Mouse (Mus musculus): ENCODE measurements around the gene Shld2. TPM values are rescaled to one million over a fixed set of nuclear protein-coding genes. Genes with fewer than 3 reads are reported as not detected.
A peak's percentile ranks its signal among the peaks of the same experiment; 100 is the strongest.

The Shld2 gene
- polyA plus RNA-seq (2015; fragmentation: Nextera tagmentation; extraction: Ambion mirVana): 9.9 and 10.2 TPM in 2 replicates

- under 1% methylated on average over 58 of the region's 100 CpGs for WGBS
- no peaks in the 10 kb centered on the region for H3K36me3 ChIP-seq (ENCODE audit: poor library complexity, severe bottlenecking)
- H3K4me1 ChIP-seq: peaks cover 32% of the 10 kb centered on the region
- peak within 1 kb of the TSS; percentile 97 for H3K9ac ChIP-seq
- H3K4me3 ChIP-seq: peak within 1 kb of the TSS; percentile 93
- peak within 1 kb of the TSS; percentile 82 for H3K4me2 ChIP-seq
- no peaks in the 10 kb centered on the region for H3K27me3 ChIP-seq
- ATAC-seq: peak; percentile 95
- peak within 1 kb of the TSS; percentile 92 for H3K27ac ChIP-seq
- H3K9me3 ChIP-seq (replicated peaks): no peaks in the 10 kb centered on the region
Measured at GRCm38 (mm10) chr14:34310234-34310965, at the start of gene Shld2, which contains the start of gene Glud1. TSS of gene Shld2 (minus strand) at chr14:34310493. TSS of gene Glud1 (plus strand) at chr14:34310727.

- Histone ChIP-seq H3K4me1 (peaks cover 15% of the 10 kb centered on the region), H3K9ac (no peak overlapping the region), H3K4me3 (no peak overlapping the region), H3K27ac (no peak overlapping the region), H3K27me3 (peaks cover 5% of the 10 kb centered on the region; the same call in 1 of the 2 replicates), H3K4me2 (no peak overlapping the region), H3K9me3 (replicated peaks) (no peaks in the 10 kb centered on the region), H3K36me3 (ENCODE audit: poor library complexity, severe bottlenecking) (no peaks in the 10 kb centered on the region)
- WGBS: 30% methylated on average over 5 of the region's 5 CpGs
- no peak for ATAC-seq
Measured at GRCm38 (mm10) chr14:34359676-34360244, 49.5 kb upstream of the Shld2 start.

- no peaks in the 10 kb centered on the region for H3K9me3 ChIP-seq (replicated peaks)
- peaks cover 3% of the 10 kb centered on the region; the same call in 1 of the 2 replicates for H3K27me3 ChIP-seq
- no peaks in the 10 kb centered on the region for H3K36me3 ChIP-seq (ENCODE audit: poor library complexity, severe bottlenecking)
- no peak overlapping the region for H3K4me3 ChIP-seq
- H3K4me1 ChIP-seq: no peaks in the 10 kb centered on the region
- H3K9ac ChIP-seq: no peak overlapping the region
- WGBS: 84% methylated on average over 7 of the region's 7 CpGs
- H3K27ac ChIP-seq: no peak overlapping the region
- H3K4me2 ChIP-seq: no peak overlapping the region
- ATAC-seq: no peak
Measured at GRCm38 (mm10) chr14:34357671-34358455, 47.6 kb upstream of the Shld2 start.

- H3K27ac ChIP-seq: no peak within 1 kb of the TSS
- 85% methylated on average over 6 of the region's 6 CpGs for WGBS
- H3K4me1 ChIP-seq: no peaks in the 10 kb centered on the region
- no peak within 1 kb of the TSS for H3K9ac ChIP-seq
- no peaks in the 10 kb centered on the region for H3K27me3 ChIP-seq
- no peak within 1 kb of the TSS for H3K4me3 ChIP-seq
- no peak for ATAC-seq
- no peaks in the 10 kb centered on the region for H3K9me3 ChIP-seq (replicated peaks)
- no peaks in the 10 kb centered on the region for H3K36me3 ChIP-seq (ENCODE audit: poor library complexity, severe bottlenecking)
- no peak within 1 kb of the TSS for H3K4me2 ChIP-seq
Measured at GRCm38 (mm10) chr14:34355301-34355700, 45.0 kb upstream of the Shld2 start, which contains the start of gene Fam25c. TSS of gene Fam25c (minus strand) at chr14:34355433.

DNA sequence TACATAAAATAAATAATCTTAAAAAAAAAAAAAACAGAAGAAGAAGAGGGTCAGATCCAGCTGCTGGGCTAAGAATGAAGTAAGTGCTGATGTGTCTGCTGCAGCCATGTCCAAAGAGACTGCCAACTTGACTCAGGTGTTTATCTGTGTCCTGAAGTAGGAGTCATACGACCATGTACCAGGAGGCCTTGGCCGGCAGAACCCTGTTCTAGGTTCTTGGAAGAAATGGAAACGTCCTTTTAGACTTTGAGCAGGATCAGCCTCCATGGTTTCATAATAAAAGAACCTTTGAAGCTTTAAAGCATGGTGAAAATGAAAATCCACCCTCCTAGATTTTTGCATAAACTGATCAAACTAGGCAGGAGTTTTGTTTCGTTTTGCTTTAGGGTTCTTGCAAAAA lies 44.2 kb upstream of the Shld2 start:
- Histone ChIP-seq H3K4me1 (no peaks in the 10 kb centered on the region), H3K27ac (no peak overlapping the region), H3K9ac (no peak overlapping the region), H3K4me3 (no peak overlapping the region), H3K4me2 (no peak overlapping the region), H3K27me3 (no peaks in the 10 kb centered on the region), H3K36me3 (ENCODE audit: poor library complexity, severe bottlenecking) (no peaks in the 10 kb centered on the region), H3K9me3 (replicated peaks) (no peaks in the 10 kb centered on the region)
- 81% methylated on average over 4 of the region's 4 CpGs for WGBS
- no peak for ATAC-seq

DNA sequence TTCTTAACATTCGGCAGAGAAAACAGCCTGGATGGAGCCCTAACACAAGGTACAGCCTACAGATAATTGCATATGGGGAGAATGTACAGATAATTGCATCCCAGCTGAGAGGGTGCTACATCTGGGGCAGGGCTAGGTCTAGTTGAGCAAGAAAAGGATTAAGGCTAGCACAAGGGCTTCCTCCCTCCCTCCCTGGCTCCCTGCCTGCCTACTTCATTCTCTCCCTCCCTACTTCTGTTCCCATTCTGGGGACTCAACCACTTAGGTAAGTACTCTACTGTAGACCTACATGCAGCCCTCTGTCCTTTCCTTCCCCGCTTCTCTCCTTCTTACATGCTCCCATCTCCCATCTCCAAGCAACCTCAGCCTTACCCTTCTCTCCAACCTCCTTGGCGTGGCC lies 43.0 kb upstream of the Shld2 start:
- no peak for ATAC-seq

DNA sequence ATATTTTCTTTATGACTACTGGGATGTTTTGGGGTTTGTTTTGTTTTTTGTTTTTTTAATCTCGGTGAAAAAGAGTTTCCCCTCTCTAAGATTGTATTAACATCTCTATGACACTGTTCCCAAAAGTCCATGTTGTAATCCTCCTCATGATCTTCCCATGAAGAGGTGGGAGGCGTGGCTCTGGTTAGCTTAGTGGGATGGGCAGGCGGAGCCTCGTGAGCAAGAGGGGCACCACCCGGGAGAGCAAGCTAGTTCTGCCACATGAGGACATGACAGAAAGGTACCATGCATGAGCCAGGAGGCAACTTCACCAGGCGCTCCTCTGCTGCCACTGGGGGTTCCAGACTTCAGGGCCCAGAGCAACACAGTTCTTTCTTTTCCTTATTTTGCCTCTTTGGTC lies 42.2 kb upstream of the Shld2 start:
- 69% methylated on average over 6 of the region's 6 CpGs for WGBS
- H3K4me3 ChIP-seq: no peak overlapping the region
- H3K27me3 ChIP-seq: no peaks in the 10 kb centered on the region
- no peak overlapping the region for H3K4me2 ChIP-seq
- H3K9me3 ChIP-seq (replicated peaks): no peaks in the 10 kb centered on the region
- no peak overlapping the region for H3K9ac ChIP-seq
- ATAC-seq: no peak
- no peaks in the 10 kb centered on the region for H3K36me3 ChIP-seq (ENCODE audit: poor library complexity, severe bottlenecking)
- H3K4me1 ChIP-seq: no peaks in the 10 kb centered on the region
- H3K27ac ChIP-seq: no peak overlapping the region

More for the DNA sequence above, 43.0 kb upstream of the Shld2 start:
- Histone ChIP-seq H3K9me3 (replicated peaks) (no peaks in the 10 kb centered on the region), H3K4me1 (no peaks in the 10 kb centered on the region), H3K4me3 (no peak overlapping the region), H3K27me3 (no peaks in the 10 kb centered on the region), H3K36me3 (ENCODE audit: poor library complexity, severe bottlenecking) (no peaks in the 10 kb centered on the region), H3K9ac (no peak overlapping the region), H3K27ac (no peak overlapping the region), H3K4me2 (no peak overlapping the region)
- WGBS: 89% methylated on average over 3 of the region's 3 CpGs

DNA sequence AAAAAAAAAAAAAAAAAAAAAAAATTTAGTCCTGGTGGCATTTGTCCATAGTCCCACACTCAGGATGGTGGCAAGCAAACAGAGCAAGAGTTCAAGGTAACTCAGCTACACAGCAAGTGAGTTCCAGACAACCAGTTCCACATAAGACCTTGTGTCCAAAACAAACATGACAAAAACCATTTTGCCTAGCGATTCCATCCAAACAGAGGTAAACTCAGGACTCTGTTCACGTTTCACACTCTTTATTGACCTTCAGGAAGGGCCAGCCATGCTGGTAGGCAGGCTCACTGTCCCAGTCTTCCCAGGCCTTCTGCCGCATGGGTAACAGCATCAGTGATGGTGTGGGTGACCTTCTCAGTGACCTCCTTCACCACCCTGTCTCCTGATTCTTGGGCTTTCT lies 41.4 kb upstream of the Shld2 start:
- ATAC-seq: no peak
- Histone ChIP-seq H3K4me3 (no peak overlapping the region), H3K9me3 (replicated peaks) (no peaks in the 10 kb centered on the region), H3K27ac (no peak overlapping the region), H3K9ac (no peak overlapping the region), H3K4me1 (no peaks in the 10 kb centered on the region), H3K36me3 (ENCODE audit: poor library complexity, severe bottlenecking) (no peaks in the 10 kb centered on the region), H3K27me3 (no peaks in the 10 kb centered on the region), H3K4me2 (no peak overlapping the region)
- WGBS: 71% methylated on average over 3 of the region's 3 CpGs

DNA sequence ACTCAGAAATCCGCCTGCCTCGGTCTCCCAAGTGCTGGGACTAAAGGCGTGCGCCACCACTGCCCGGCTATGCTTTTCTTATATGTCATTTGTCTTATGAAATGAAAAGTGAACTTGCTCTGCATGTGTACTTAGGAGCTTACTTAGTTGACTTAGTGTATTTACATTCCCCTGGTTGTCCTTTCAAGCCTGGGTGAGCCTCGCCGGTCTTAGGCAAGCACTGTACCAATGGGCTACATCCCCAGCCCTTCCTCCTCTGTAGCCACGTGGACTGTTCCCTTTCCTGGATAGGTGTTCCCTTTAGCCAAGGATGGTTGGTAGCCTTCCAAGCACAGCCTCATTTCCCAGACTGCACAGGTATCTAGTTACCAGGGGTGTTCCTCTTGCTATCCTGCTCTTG lies 38.7 kb upstream of the Shld2 start:
- Histone ChIP-seq H3K27ac (no peak overlapping the region), H3K9ac (no peak overlapping the region), H3K36me3 (ENCODE audit: poor library complexity, severe bottlenecking) (peaks cover 6% of the 10 kb centered on the region), H3K4me1 (no peaks in the 10 kb centered on the region), H3K9me3 (replicated peaks) (no peaks in the 10 kb centered on the region), H3K4me2 (no peak overlapping the region), H3K27me3 (no peaks in the 10 kb centered on the region), H3K4me3 (no peak overlapping the region)
- WGBS: 88% methylated on average over 8 of the region's 8 CpGs
- no peak for ATAC-seq

DNA sequence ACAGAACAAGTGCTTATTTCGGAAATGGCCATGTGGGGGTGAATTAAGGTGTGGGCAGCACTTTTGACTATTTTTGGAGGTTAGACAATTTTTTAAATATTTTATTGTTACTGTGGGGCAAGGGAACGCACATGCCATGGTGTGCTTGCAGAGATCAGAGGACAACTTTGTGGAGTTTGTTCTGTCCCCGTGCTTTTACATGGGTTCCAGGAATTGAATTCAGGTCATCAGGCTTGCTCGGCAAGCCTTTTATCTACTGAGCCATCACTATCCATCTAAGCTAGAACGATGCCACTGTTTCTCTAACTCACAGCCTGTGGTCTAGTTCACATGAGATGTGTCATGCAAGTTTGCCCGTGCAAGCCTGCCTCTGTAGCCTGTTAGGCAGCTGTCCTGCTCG lies 38.0 kb upstream of the Shld2 start:
- 89% methylated on average over 7 of the region's 7 CpGs for WGBS
- H3K36me3 ChIP-seq (ENCODE audit: poor library complexity, severe bottlenecking): peaks cover 11% of the 10 kb centered on the region

DNA sequence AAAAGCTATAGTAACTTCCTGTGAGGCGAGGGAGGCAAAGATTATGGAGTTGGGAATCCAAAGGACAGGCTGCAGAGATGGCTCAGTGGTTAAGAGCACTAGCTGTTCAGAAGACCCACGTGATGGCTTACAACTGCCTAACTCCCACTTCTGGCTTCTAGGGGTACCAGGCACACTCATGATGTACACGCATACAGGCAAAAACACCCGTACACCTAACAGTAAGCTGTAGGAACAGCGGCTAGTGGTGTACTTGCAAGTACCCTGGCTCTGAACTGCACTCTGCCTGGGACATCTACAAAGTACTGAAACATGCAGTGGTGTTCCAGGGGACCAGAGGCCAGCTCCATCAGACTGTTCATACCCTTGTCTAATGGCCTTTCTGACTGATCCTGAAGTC lies 36.8 kb upstream of the Shld2 start:
- H3K4me3 ChIP-seq: no peak overlapping the region
- H3K4me1 ChIP-seq: no peaks in the 10 kb centered on the region
- no peak overlapping the region for H3K27ac ChIP-seq
- no peaks in the 10 kb centered on the region for H3K27me3 ChIP-seq
- H3K36me3 ChIP-seq (ENCODE audit: poor library complexity, severe bottlenecking): peaks cover 23% of the 10 kb centered on the region
- ATAC-seq: no peak
- no peak overlapping the region for H3K9ac ChIP-seq
- no peak overlapping the region for H3K4me2 ChIP-seq
- WGBS: 96% methylated on average over 5 of the region's 5 CpGs
- no peaks in the 10 kb centered on the region for H3K9me3 ChIP-seq (replicated peaks)

More for the DNA sequence above, 38.0 kb upstream of the Shld2 start:
- Histone ChIP-seq H3K9ac (no peak overlapping the region), H3K27me3 (no peaks in the 10 kb centered on the region), H3K27ac (no peak overlapping the region), H3K4me3 (no peak overlapping the region), H3K9me3 (replicated peaks) (no peaks in the 10 kb centered on the region), H3K4me1 (no peaks in the 10 kb centered on the region), H3K4me2 (no peak overlapping the region)
- ATAC-seq: no peak
